ENCODE assay signal across 18 mouse cellular contexts in the genomic region with DNA sequence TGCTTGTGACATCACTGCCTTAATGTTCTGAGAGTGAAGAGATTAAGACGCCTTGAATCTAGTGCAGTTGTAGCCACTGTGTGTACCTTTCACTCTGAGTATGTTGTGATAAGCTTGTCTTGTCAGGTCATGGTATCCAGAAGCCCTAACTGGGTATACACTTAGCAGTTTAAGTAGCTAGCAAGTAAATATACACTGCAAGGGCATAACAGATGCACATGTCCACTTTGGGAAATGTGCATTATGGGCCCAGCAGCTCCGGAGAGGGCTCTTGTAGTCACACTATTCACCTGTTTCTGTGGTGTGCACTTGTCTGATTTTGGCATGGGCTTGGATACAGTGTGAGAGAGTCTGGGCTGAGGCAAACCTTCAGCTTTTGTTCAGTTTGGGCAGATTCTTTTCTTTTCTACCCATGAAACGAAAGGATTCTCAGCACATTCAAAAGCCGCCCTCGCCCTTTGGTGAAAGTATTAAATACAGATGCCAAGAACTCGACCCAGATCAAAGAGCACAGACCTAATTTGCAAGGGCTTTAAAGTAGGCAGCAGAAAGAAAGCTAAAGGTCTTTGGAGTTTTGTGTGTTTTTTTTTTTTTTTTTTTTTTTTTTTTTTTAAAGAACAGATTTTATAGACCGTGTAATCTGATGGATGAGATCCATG.
DNase-seq lines count a peak whose midpoint lies in the region; ATAC-seq and TF ChIP-seq lines count a peak whose summit lies in the region.
"Had no signal": no experiment of that assay in that cellular context is flagged by ENCODE, and none has a peak within 500 bp of the region (broad histone marks: within the 10 kb centered on the region; RNA-seq: fewer than 3 reads in every experiment).

No protein-coding gene starts in this region.

- H3K36me3 ChIP-seq in heart, embryonic 10.5 days, result no peaks in the 10 kb centered on the region
- no peaks in the 10 kb centered on the region for H3K36me3 ChIP-seq in midbrain, embryonic 13.5 days
- H3K36me3 ChIP-seq: hindbrain, embryonic 12.5 days; kidney, embryonic 15.5 days; lung, embryonic 15.5 days had no signal

- WGBS in heart, embryonic 10.5 days, result 77% methylated on average over 7 of the region's 7 CpGs
- 28% methylated on average over 7 of the region's 7 CpGs for WGBS in midbrain, embryonic 13.5 days

- intact Hi-C loops in heart, postnatal 10 days (cut with DNase I), result no loop called here

- no peak overlapping the region for H3K4me2 ChIP-seq in midbrain, embryonic 13.5 days (replicated peaks)
- H3K4me2 ChIP-seq: hindbrain, embryonic 12.5 days; kidney, embryonic 15.5 days; lung, embryonic 15.5 days had no signal

- ATAC-seq in midbrain, embryonic 13.5 days, result peak; percentile 48; the same call in 1 of the 2 replicates
- ATAC-seq: inflammation-experienced regulatory T-cells, adult 6 months had no signal

- no peak overlapping the region for H3K27ac ChIP-seq in heart, embryonic 10.5 days
- H3K27ac ChIP-seq in midbrain, embryonic 13.5 days, result no peak overlapping the region
- H3K27ac ChIP-seq: gastrocnemius, adult 2 months; heart, adult 2 months; hindbrain, embryonic 12.5 days; kidney, embryonic 15.5 days; liver, embryonic 14.5 days; lung, embryonic 15.5 days; macrophage had no signal

- H3K9me3 ChIP-seq in heart, embryonic 10.5 days, result no peaks in the 10 kb centered on the region
- no peaks in the 10 kb centered on the region for H3K9me3 ChIP-seq in midbrain, embryonic 13.5 days
- H3K9me3 ChIP-seq: hindbrain, embryonic 12.5 days; kidney, embryonic 15.5 days; lung, embryonic 15.5 days had no signal

- H3K4me1 ChIP-seq in heart, embryonic 10.5 days, result no peaks in the 10 kb centered on the region
- H3K4me1 ChIP-seq in midbrain, embryonic 13.5 days (replicated peaks), result peaks cover 15% of the 10 kb centered on the region
- H3K4me1 ChIP-seq: lung, embryonic 15.5 days had no signal

- TF ChIP-seq CTCF in brain, embryonic 14.5 days (IDR thresholded peaks at IDR 0.05; ENCODE audit: borderline replicate concordance, extremely low read depth, insufficient read depth, insufficient read length), result no peak

- no peaks in the 10 kb centered on the region for H3K27me3 ChIP-seq in heart, embryonic 10.5 days (ENCODE audit: insufficient read depth, poor library complexity, severe bottlenecking)
- H3K27me3 ChIP-seq in midbrain, embryonic 13.5 days, result no peaks in the 10 kb centered on the region
- H3K27me3 ChIP-seq: hindbrain, embryonic 12.5 days; kidney, embryonic 15.5 days; lung, embryonic 15.5 days had no signal

- H3K4me3 ChIP-seq in heart, embryonic 10.5 days, result no peak overlapping the region
- no peak overlapping the region for H3K4me3 ChIP-seq in midbrain, embryonic 13.5 days (replicated peaks)
- H3K4me3 ChIP-seq: gastrocnemius, adult 2 months; heart, adult 2 months; hindbrain, embryonic 12.5 days; kidney, embryonic 15.5 days; lung, embryonic 15.5 days had no signal

- no peak overlapping the region for H3K9ac ChIP-seq in midbrain, embryonic 13.5 days (replicated peaks)
- H3K9ac ChIP-seq: hindbrain, embryonic 12.5 days; kidney, embryonic 15.5 days; liver, embryonic 14.5 days; lung, embryonic 15.5 days had no signal

- TF ChIP-seq POLR2A in brain, embryonic 14.5 days (IDR thresholded peaks at IDR 0.05; ENCODE audit: borderline replicate concordance, extremely low read depth, insufficient read depth, insufficient read length, poor library complexity, severe bottlenecking), result no peak

- peak; percentile 41 for DNase-seq in heart, embryonic 10.5 days (ENCODE audit: low spot score)
- no peak for DNase-seq in heart, postnatal 10 days
- peak; percentile 36 for DNase-seq in Muller cell, postnatal 12 days (ENCODE audit: inconsistent ontology term)
- DNase-seq in brain, embryonic 14.5 days (ENCODE audit: low read depth), result peak; percentile 82
- no peak for DNase-seq in heart, postnatal 4 days
- DNase-seq in frontal cortex, postnatal 25 days (ENCODE audit: low spot score in 2 of 2), result no peak
- DNase-seq: adrenal gland, adult 2 months; cerebellum, adult 9-10 months; gastrocnemius, adult 2 months; heart, adult 2 months; layer of hippocampus, postnatal 36 days had no signal

Comparison
In these comparisons a context has a peak if more than half of its experiments do, and no peak if none do; other contexts are left out.
1. DNase-seq: peak in heart, embryonic 10.5 days (single experiment), Muller cell, postnatal 12 days (single experiment) and brain, embryonic 14.5 days (single experiment); none in heart, postnatal 10 days (0 of 2), heart, postnatal 4 days (single experiment) and frontal cortex, postnatal 25 days (0 of 2).